Mouse (Mus musculus): ENCODE data around the gene Spata3.
"Not testable (repeated sequence)": the region's sequence is repeated elsewhere in the genome, so short reads cannot be mapped to it uniquely, and the experiment has no call there.

Gene Spata3

GRCm38 (mm10) chr1:86016516-86016915 lies at the start of gene Spata3:
Gene Spata3 (plus strand): TSS chr1:86016816.
- no peak for DNase-seq

DNA sequence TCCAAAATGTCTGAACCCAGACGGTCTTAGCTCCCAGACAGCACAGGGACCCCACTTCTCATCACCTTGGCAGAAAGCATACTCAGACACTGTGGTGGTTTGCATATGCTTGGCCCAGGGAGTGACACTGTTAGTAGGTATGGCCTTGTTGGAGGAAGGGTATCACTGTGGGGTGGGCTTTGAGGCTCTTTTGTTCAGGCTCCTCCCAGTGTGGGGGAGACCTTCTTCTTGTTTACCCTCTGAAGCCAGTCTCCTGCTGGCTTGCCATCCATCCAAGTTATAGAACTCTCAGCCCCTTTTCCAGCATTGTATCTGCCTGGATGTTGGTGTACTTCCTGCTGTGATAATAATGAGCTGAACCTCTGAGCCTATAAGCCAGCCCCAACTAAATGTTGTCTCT lies 47.5 kb upstream of the Spata3 start:
- no peak for DNase-seq

- DNase-seq, result no peak
These were observed 47.1 kb upstream of the Spata3 start for GRCm38 (mm10) chr1:85969519-85969918.

- no peak for DNase-seq
These were observed 45.5 kb upstream of the Spata3 start for GRCm38 (mm10) chr1:85971070-85971469.

- DNase-seq, result no peak
These were observed 44.3 kb upstream of the Spata3 start for GRCm38 (mm10) chr1:85972341-85972740.

DNA sequence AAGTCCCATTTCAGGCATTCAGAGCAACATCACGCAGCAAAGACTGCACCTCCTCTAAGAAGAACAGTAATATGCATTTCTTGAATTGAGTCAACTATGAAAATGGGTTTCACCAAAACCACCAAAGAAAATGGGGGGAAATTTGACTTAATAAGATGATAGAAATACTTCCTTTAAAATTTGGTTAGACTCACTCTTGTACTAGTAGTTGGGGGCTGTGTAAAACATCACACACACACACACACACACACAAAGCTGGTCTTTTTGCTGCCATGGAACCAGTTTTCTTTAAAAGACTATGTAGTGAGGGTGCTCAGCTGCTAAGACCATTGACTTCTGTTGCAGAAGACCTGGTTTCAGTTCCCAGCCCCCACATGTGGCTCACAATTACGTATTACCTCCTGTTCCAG lies 43.1 kb upstream of the Spata3 start:
- no peak for DNase-seq

DNA sequence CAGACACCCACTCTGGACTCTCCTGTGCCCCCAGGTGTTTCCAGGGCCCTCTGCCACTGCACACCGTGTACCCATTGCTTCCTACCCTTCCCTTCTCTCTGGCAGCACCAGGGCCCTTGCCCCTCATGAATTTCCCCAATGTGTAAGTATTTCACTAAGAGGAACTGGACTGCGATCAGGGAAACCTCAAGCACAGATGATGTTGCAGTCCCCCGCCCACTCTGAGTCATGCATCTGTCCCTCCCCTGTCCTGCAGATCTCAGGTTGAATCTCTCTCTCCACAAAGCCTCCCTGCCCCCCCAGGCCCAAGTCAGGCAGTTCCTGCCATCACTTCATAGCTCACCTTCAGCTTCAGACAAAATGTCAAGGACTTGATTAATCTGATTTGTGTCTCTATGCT lies 38.9 kb upstream of the Spata3 start:
- DNase-seq, result no peak

- no peak for DNase-seq
These were observed 34.8 kb upstream of the Spata3 start for GRCm38 (mm10) chr1:85981738-85982357.

DNA sequence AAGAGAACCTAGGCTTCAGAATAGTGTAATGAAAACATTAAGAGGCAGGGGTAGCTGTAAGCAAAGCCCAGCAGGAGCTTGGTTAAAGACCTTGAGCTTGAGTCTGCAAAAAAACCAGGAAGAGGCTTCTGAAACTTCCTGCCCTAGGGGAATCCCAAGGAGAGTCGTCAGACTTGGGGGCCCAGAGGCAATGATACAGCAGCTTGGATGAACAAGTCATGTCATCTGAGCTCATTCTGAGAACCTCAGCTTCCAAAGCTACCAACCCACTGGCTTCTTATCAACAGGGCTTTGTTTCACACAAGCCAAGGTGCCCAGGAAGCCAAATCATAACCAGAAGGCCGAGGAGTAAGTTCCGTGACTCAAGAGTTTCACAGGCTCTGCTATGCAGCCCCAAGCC lies 30.8 kb upstream of the Spata3 start:
- DNase-seq, result no peak

GRCm38 (mm10) chr1:85988351-85988750 lies 28.3 kb upstream of the Spata3 start:
- DNase-seq, result no peak

GRCm38 (mm10) chr1:85988882-85989281 lies 27.7 kb upstream of the Spata3 start:
- DNase-seq, result not testable (repeated sequence)

DNA sequence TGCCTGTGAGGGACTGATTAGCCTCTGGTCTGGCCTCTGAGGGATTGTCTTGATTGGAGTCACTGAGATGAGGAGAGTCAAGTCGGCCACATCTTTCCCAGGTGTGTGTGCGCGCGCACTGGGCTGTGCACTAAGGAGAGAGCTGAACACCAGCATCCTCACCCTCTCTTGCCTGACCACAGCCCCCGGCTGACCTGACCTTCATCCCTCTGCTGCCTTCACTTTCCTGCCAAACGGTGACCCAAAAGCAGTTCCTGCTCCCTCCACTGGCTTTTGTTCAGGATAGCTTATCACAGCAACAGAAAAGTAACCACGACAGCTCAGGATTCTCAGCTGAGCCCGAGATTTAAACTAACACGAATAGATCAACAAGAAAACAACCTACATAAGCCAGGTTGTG lies 24.4 kb upstream of the Spata3 start:
- no peak for DNase-seq

GRCm38 (mm10) chr1:85993541-85993940 lies 23.1 kb upstream of the Spata3 start:
- no peak for DNase-seq

- no peak for DNase-seq
These were observed 19.4 kb upstream of the Spata3 start for GRCm38 (mm10) chr1:85997221-85997620.

GRCm38 (mm10) chr1:85998012-85998411 lies 18.6 kb upstream of the Spata3 start:
- no peak for DNase-seq

DNA sequence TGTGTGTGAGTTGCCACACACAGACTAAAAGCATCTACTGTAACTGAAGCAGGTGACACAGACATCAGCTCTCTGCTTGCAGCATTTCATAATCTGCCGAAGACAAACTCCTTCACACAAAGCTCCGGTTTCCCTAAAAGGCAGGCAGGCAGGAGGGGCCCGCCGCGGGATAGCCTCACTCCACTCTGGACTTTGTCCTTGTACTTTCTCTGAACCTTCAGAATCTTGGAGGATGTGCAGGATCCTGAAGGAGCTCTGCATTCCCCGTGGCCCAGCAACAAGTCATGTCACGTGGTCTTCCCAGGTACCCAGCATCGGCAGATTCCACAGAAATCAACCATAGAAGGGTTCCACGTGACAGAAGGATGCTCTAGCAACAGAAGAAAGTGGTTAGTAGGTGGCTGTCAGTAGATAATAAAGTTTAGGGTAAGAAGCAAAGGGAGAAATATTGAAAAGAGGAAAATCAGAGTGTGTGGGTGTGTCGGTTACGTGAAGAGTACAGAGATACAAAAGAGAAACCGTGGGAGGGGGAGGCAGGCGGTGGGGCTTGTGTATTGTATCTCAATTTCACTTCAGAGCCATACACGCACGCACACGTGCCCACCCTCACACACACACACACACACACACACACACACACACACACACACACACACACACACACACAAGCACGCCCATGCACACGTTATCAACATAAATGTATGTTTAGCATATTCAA lies 16.6 kb upstream of the Spata3 start:
- no peak for DNase-seq

- no peak for DNase-seq
These were observed 11.1 kb upstream of the Spata3 start for GRCm38 (mm10) chr1:86005540-86005939.

DNA sequence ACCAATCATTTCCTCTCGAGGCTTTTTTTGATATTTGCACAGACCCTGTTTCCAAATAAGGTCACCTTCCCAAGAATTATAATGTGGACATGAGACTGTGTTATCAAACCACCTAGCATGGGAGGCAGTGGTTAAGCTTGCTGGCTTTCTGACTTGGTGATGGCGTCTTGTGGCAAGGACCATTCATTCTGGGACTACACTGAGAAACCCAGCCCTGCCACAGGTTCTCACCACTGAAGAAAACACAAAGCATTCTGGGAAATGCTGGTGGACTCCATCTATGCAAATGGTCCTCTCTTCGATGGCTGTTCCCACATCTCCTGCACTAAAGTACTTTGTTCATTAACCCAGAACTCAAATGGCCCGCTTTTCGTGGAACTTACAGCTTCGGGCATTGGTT lies 10.6 kb upstream of the Spata3 start:
- no peak for DNase-seq

- peak; percentile 48 to 66 for DNase-seq
These were observed 8.8 kb upstream of the Spata3 start for GRCm38 (mm10) chr1:86007778-86008177.

DNA sequence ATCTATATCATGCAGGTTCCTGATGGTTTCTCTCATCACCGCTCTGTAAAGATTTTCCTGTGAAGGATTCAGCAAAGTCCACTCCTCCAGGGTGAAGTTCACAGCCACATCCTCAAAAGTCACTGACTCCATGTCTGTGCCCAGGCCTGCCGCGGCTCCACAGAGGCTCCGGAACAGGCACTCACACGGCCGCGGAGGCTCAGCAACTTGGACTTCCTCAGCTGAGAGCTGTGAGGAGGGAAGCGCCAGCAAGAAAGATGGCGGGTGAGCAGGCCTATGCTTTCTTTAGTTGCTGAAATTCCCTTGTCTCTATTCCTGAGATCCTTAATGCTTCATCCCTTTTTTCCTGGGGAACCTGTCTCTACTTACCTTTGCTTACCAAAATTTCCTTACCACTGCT lies 858 bp upstream of the Spata3 start:
- DNase-seq, result not testable (repeated sequence)

- peak; percentile 14 for DNase-seq
These were observed 1.8 kb downstream of the Spata3 start for GRCm38 (mm10) chr1:86018235-86019055.

GRCm38 (mm10) chr1:86021365-86021989 lies 4.9 kb downstream of the Spata3 start:
- no peak for DNase-seq

GRCm38 (mm10) chr1:86032273-86032987 lies 15.8 kb downstream of the Spata3 start:
- DNase-seq, result no peak
